Mouse (Mus musculus): ENCODE data around the gene Naa35. TPM values are rescaled to one million over a fixed set of nuclear protein-coding genes. Genes with fewer than 3 reads are reported as not detected.
A peak's percentile ranks its signal among the peaks of the same experiment; 100 is the strongest.
"Not testable (repeated sequence)": the region's sequence is repeated elsewhere in the genome, so short reads cannot be mapped to it uniquely, and the experiment has no call there.

Gene Naa35
- polyA plus RNA-seq, 1 experiment from 2014 or later, result 83.3 TPM

- no peaks in the 10 kb centered on the region for H3K27me3 ChIP-seq (replicated peaks)
Observed at GRCm38 (mm10) chr13:59580954-59581353, 4.1 kb upstream of the Naa35 start.

GRCm38 (mm10) chr13:59584481-59584880 is 578 bp upstream of the Naa35 start:
- WGBS, result 2% methylated on average over 9 of the region's 9 CpGs
- Histone ChIP-seq H3K9ac (peak overlapping the region; percentile 44; the same call in 1 of the 2 replicates), H3K9me3 (no peaks in the 10 kb centered on the region), H3K27ac (peak overlapping the region; percentile 80), H3K27me3 (replicated peaks) (no peaks in the 10 kb centered on the region), H3K4me3 (replicated peaks) (peak overlapping the region; percentile 85), H3K36me3 (0 out of 2 replicates have a peak, but pooled peaks cover under 1% of the 10 kb centered on the region), H3K4me2 (peak overlapping the region; percentile 96), H3K4me1 (peaks cover 10% of the 10 kb centered on the region)
- ATAC-seq (ENCODE audit: insufficient read depth, low FRiP score, low read depth), result peak; percentile 32

More at GRCm38 (mm10) chr13:59580954-59581353, 4.1 kb upstream of the Naa35 start:
- Histone ChIP-seq H3K4me3 (replicated peaks) (no peak overlapping the region), H3K9ac (no peak overlapping the region), H3K9me3 (no peaks in the 10 kb centered on the region), H3K4me1 (peaks cover 4% of the 10 kb centered on the region; the same call in 1 of the 2 replicates), H3K27ac (no peak overlapping the region), H3K36me3 (no peaks in the 10 kb centered on the region), H3K4me2 (no peak overlapping the region)
- no peak for ATAC-seq (ENCODE audit: insufficient read depth, low FRiP score, low read depth)
- 94% methylated on average over 4 of the region's 4 CpGs for WGBS

GRCm38 (mm10) chr13:59585648-59586005 is 568 bp downstream of the Naa35 start:
- ATAC-seq (ENCODE audit: insufficient read depth, low FRiP score, low read depth), result no peak
- Histone ChIP-seq H3K4me2 (peak overlapping the region; percentile 78), H3K27ac (peak overlapping the region; percentile 70), H3K4me1 (peaks cover 10% of the 10 kb centered on the region), H3K27me3 (replicated peaks) (no peaks in the 10 kb centered on the region), H3K9ac (peak overlapping the region; percentile 82), H3K36me3 (peaks cover 10% of the 10 kb centered on the region), H3K9me3 (no peaks in the 10 kb centered on the region), H3K4me3 (replicated peaks) (peak overlapping the region; percentile 85)
- WGBS, result 0% methylated on average over 28 of the region's 28 CpGs

GRCm38 (mm10) chr13:59587201-59587600 is 2.1 kb downstream of the Naa35 start:
- ATAC-seq (ENCODE audit: insufficient read depth, low FRiP score, low read depth), result no peak

GRCm38 (mm10) chr13:59589672-59590071 is 4.6 kb downstream of the Naa35 start:
- Histone ChIP-seq H3K27me3 (replicated peaks) (no peaks in the 10 kb centered on the region), H3K9ac (no peak overlapping the region), H3K4me2 (no peak overlapping the region), H3K36me3 (peaks cover 24% of the 10 kb centered on the region), H3K27ac (no peak overlapping the region), H3K4me1 (peaks cover 6% of the 10 kb centered on the region), H3K9me3 (no peaks in the 10 kb centered on the region), H3K4me3 (replicated peaks) (no peak overlapping the region)
- no peak for ATAC-seq (ENCODE audit: insufficient read depth, low FRiP score, low read depth)
- 80% methylated on average over 4 of the region's 4 CpGs for whole genome bisulfite sequencing

More at GRCm38 (mm10) chr13:59587201-59587600, 2.1 kb downstream of the Naa35 start:
- H3K4me2 ChIP-seq, result 0 out of 2 replicates have a peak overlapping the region, but pooled peaks have one; percentile 78
- no peak overlapping the region for H3K9ac ChIP-seq
- peaks cover 10% of the 10 kb centered on the region for H3K4me1 ChIP-seq
- H3K27ac ChIP-seq, result no peak overlapping the region
- no peak overlapping the region for H3K4me3 ChIP-seq (replicated peaks)
- no peaks in the 10 kb centered on the region for H3K27me3 ChIP-seq (replicated peaks)
- peaks cover 24% of the 10 kb centered on the region for H3K36me3 ChIP-seq
- no peaks in the 10 kb centered on the region for H3K9me3 ChIP-seq
- 84% methylated on average over 2 of the region's 2 CpGs for WGBS

GRCm38 (mm10) chr13:59590691-59591090 is 5.6 kb downstream of the Naa35 start:
- Histone ChIP-seq H3K4me1 (peaks cover 6% of the 10 kb centered on the region), H3K9ac (no peak overlapping the region), H3K36me3 (peaks cover 24% of the 10 kb centered on the region), H3K9me3 (no peaks in the 10 kb centered on the region), H3K27me3 (replicated peaks) (no peaks in the 10 kb centered on the region), H3K27ac (no peak overlapping the region), H3K4me3 (replicated peaks) (no peak overlapping the region), H3K4me2 (no peak overlapping the region)
- ATAC-seq (ENCODE audit: insufficient read depth, low FRiP score, low read depth), result no peak
- WGBS, result 89% methylated on average over 4 of the region's 4 CpGs

GRCm38 (mm10) chr13:59592058-59592457 is 7.0 kb downstream of the Naa35 start:
- not testable (repeated sequence) for H3K9ac ChIP-seq; H3K4me2 ChIP-seq; H3K27me3 ChIP-seq (replicated peaks); H3K4me1 ChIP-seq; H3K27ac ChIP-seq; H3K9me3 ChIP-seq; H3K4me3 ChIP-seq (replicated peaks); ATAC-seq (ENCODE audit: insufficient read depth, low FRiP score, low read depth)
- peaks cover 24% of the 10 kb centered on the region for H3K36me3 ChIP-seq
- 92% methylated on average over 3 of the region's 3 CpGs for WGBS

- no peak overlapping the region for H3K4me2 ChIP-seq
- H3K27me3 ChIP-seq (replicated peaks), result no peaks in the 10 kb centered on the region
- WGBS, result 65% methylated on average over 1 of the region's 1 CpGs
- no peak overlapping the region for H3K9ac ChIP-seq
- peak; percentile 63; the same call in 1 of the 2 replicates for ATAC-seq (ENCODE audit: insufficient read depth, low FRiP score, low read depth)
- H3K4me1 ChIP-seq, result no peaks in the 10 kb centered on the region
- no peaks in the 10 kb centered on the region for H3K9me3 ChIP-seq
- H3K27ac ChIP-seq, result no peak overlapping the region
- no peak overlapping the region for H3K4me3 ChIP-seq (replicated peaks)
- H3K36me3 ChIP-seq, result peaks cover 24% of the 10 kb centered on the region
Observed at GRCm38 (mm10) chr13:59592630-59593029, 7.6 kb downstream of the Naa35 start.

GRCm38 (mm10) chr13:59603096-59603495 is 18.0 kb downstream of the Naa35 start:
- H3K4me2 ChIP-seq, result no peak overlapping the region
- 87% methylated on average over 5 of the region's 5 CpGs for WGBS
- peaks cover 41% of the 10 kb centered on the region for H3K36me3 ChIP-seq
- H3K9ac ChIP-seq, result no peak overlapping the region
- no peak for ATAC-seq (ENCODE audit: insufficient read depth, low FRiP score, low read depth)
- H3K4me3 ChIP-seq (replicated peaks), result no peak overlapping the region
- H3K4me1 ChIP-seq, result no peaks in the 10 kb centered on the region
- H3K9me3 ChIP-seq, result no peaks in the 10 kb centered on the region
- no peaks in the 10 kb centered on the region for H3K27me3 ChIP-seq (replicated peaks)
- H3K27ac ChIP-seq, result no peak overlapping the region

GRCm38 (mm10) chr13:59604511-59604910 is 19.5 kb downstream of the Naa35 start:
- ATAC-seq (ENCODE audit: insufficient read depth, low FRiP score, low read depth), result no peak
- Histone ChIP-seq H3K4me2 (no peak overlapping the region), H3K4me3 (replicated peaks) (no peak overlapping the region), H3K27ac (no peak overlapping the region), H3K27me3 (replicated peaks) (no peaks in the 10 kb centered on the region), H3K9me3 (no peaks in the 10 kb centered on the region), H3K9ac (no peak overlapping the region), H3K4me1 (no peaks in the 10 kb centered on the region), H3K36me3 (peaks cover 50% of the 10 kb centered on the region)
- 77% methylated on average over 1 of the region's 1 CpGs for WGBS

- no peak overlapping the region for H3K4me3 ChIP-seq (replicated peaks)
- no peak overlapping the region for H3K27ac ChIP-seq
- no peak overlapping the region for H3K9ac ChIP-seq
- H3K9me3 ChIP-seq, result no peaks in the 10 kb centered on the region
- H3K4me1 ChIP-seq, result no peaks in the 10 kb centered on the region
- no peak overlapping the region for H3K4me2 ChIP-seq
- H3K27me3 ChIP-seq (replicated peaks), result no peaks in the 10 kb centered on the region
- 58% methylated on average over 10 of the region's 10 CpGs for WGBS
- H3K36me3 ChIP-seq, result peaks cover 56% of the 10 kb centered on the region
- peak; percentile 77 for ATAC-seq (ENCODE audit: insufficient read depth, low FRiP score, low read depth)
Observed at GRCm38 (mm10) chr13:59605221-59605922, 20.3 kb downstream of the Naa35 start.

GRCm38 (mm10) chr13:59609885-59610284 is 24.8 kb downstream of the Naa35 start:
- 90% methylated on average over 4 of the region's 4 CpGs for WGBS
- Histone ChIP-seq H3K27me3 (replicated peaks) (no peaks in the 10 kb centered on the region), H3K9me3 (no peaks in the 10 kb centered on the region), H3K9ac (no peak overlapping the region), H3K4me3 (replicated peaks) (no peak overlapping the region), H3K4me2 (no peak overlapping the region), H3K27ac (no peak overlapping the region), H3K4me1 (no peaks in the 10 kb centered on the region), H3K36me3 (peaks cover 50% of the 10 kb centered on the region)
- ATAC-seq (ENCODE audit: insufficient read depth, low FRiP score, low read depth), result no peak
